Mouse (Mus musculus) c-Kit-positive CD71-positive TER-119-negative erythroid progenitor cells, embryonic 14.5 days (primary cell): ENCODE measurements around the gene Ift52.

Experiments
- DNase-seq: peaks from one replicate; pipeline ENCODE4 v3.0.0-alpha.2; 2013; ENCODE audit warnings: low read depth

Ift52 gene

GRCm38 (mm10) chr2:163075234-163075633 is 58.1 kb downstream of the Ift52 start:
- no peak for DNase-seq

DNA sequence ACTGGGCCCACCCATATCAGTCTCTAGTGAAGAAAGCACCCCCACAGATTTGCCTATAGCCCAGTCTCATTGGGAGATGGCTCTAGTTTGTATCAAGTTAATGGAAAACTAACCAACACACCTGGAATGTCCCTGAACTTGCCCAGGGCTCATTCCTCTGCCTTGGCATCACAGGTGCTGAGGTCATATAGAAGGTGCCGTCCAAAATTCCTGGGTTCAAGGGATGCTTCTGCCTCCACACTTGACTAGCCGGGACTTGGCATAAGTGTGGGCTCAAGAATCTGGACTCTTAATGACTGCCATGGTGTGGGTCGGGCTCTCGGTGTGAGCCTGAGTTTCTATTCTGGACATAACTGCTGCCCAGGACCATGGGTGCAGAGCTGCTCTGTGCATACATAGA is 61.9 kb downstream of the Ift52 start:
- no peak for DNase-seq

- DNase-seq, result no peak
Observed at GRCm38 (mm10) chr2:163082591-163082990, 65.4 kb downstream of the Ift52 start.

DNA sequence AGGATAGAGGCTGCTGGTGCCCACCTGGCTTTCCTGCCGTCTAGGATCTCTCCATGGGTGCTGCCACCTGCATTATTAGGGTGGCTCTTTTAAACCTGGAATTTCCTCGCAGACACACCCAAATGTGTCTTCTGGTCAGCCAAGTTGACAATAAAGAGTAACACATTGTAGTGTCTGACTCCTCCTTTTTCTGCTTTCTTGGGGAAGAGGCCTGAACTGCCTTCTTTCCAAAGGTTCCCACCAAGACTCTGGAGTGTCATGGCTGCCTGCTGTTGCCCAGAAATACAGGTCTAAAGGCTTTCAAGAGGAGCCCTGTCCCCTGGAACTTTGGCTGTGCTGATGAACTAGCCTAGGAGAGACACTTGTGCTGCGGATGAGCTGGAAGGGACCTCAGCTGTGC is 67.4 kb downstream of the Ift52 start:
- no peak for DNase-seq

GRCm38 (mm10) chr2:163085047-163085446 is 67.9 kb downstream of the Ift52 start:
- DNase-seq, result no peak

- no peak for DNase-seq
Observed at GRCm38 (mm10) chr2:163086561-163086960, 69.4 kb downstream of the Ift52 start.

GRCm38 (mm10) chr2:163087728-163088127 is 70.6 kb downstream of the Ift52 start, which contains the start of gene Gtsf1l:
Gene Gtsf1l (minus strand): TSS chr2:163087855.
- no peak for DNase-seq

DNA sequence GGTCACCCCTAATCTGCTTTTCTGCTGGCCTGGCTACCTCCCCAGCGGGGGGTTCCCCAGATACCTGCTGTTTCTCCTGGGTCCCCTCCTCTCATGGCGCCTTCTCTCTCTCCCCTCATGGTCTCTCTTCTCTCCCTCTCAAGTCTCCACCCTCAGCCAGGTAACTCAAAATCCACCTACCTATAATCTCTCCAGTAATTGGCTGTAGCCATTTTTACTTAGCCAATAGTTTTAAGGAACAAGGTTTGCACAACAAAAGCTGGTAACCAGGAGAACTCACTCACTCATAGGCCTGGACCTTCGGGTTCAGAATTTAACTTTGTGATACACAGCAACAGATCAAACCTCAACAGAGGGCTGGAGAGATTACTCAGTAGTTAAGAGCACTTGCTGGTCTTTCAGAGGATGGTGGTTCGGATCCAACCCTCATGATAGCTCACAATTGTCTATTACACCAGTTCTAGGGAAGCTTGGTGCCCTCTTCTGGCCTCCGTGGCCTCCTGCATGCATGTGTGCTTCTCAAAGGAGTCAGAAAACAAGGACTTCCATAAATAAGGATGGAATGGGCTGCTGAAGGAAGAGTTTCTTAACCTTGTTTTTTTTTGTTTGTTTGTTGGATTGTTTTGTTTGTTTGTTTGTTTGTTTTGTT is 72.4 kb downstream of the Ift52 start:
- peak; percentile 13 for DNase-seq

- DNase-seq, result no peak
Observed at GRCm38 (mm10) chr2:163094909-163095308, 77.8 kb downstream of the Ift52 start.
